Mouse (Mus musculus) forebrain, embryonic 13.5 days (tissue): ENCODE results near the gene Fbn1. TPM values are rescaled to one million over a fixed set of nuclear protein-coding genes. Genes with fewer than 3 reads are reported as not detected.

ENCODE experiments used
- ATAC-seq: fragments of 200-750 bp; cut with Nextera tagmentation; 2 replicates; pipeline ENCODE4 v1.8.0; 2017
- H3K27ac ChIP-seq: fragments of 300-500 bp; sonication (generic); 2 replicates; pipeline ENCODE4 v1.5.1; 2015; ENCODE audit warnings: inconsistent platforms, mild to moderate bottlenecking, moderate library complexity
- H3K27me3 ChIP-seq: fragments of 300-500 bp; sonication (generic); 2 replicates; pipeline ENCODE4 v1.6.1; 2015; ENCODE audit warnings: mild to moderate bottlenecking, inconsistent platforms
- H3K36me3 ChIP-seq: fragments of 300-500 bp; sonication (generic); 2 replicates; pipeline ENCODE4 v1.6.1; 2015; ENCODE audit warnings: mild to moderate bottlenecking, inconsistent platforms; ENCODE audit not compliant: poor library complexity, severe bottlenecking
- H3K4me1 ChIP-seq: fragments of 300-500 bp; sonication (generic); 2 replicates; pipeline ENCODE4 v1.6.1; 2015; ENCODE audit warnings: inconsistent platforms
- H3K4me2 ChIP-seq: fragments of 300-500 bp; sonication (generic); 2 replicates; pipeline ENCODE4 v1.6.1; 2015; ENCODE audit warnings: inconsistent platforms, mild to moderate bottlenecking, moderate library complexity
- H3K4me3 ChIP-seq: fragments of 300-500 bp; sonication (generic); 2 replicates; pipeline ENCODE4 v1.5.1; 2015; ENCODE audit warnings: mild to moderate bottlenecking, inconsistent platforms
- H3K9ac ChIP-seq: fragments of 300-500 bp; sonication (generic); 2 replicates; pipeline ENCODE4 v1.6.1; 2015; ENCODE audit warnings: mild to moderate bottlenecking, inconsistent platforms
- H3K9me3 ChIP-seq: fragments of 300-500 bp; sonication (generic); replicated peaks from 2 replicates; pipeline ENCODE4 v1.6.1; 2016; ENCODE audit warnings: inconsistent platforms
- WGBS: fragments of 180-500 bp; shearing (Covaris S2); methylation state at CpG from one replicate; pipeline ENCODE4 v1.1.7; 2015; 5-methylcytosine and 5-hydroxymethylcytosine counted together
- polyA plus RNA-seq: library from polyadenylated mRNA; unstranded; fragments of >200 nt; fragmentation: Nextera tagmentation; extraction: Ambion mirVana; gene quantifications from 2 replicates; pipeline ENCODE4 v1.2.1, GENCODE M21; 2015

Fbn1 gene
- polyA plus RNA-seq, 1 experiment from 2014 or later: 1.8 TPM

- Histone ChIP-seq H3K36me3 (peaks cover 8% of the 10 kb centered on the region), H3K27ac (no peak overlapping the region), H3K9ac (no peak overlapping the region), H3K4me1 (0 out of 2 replicates have a peak, but pooled peaks cover 4% of the 10 kb centered on the region), H3K4me3 (no peak overlapping the region), H3K4me2 (no peak overlapping the region), H3K27me3 (no peaks in the 10 kb centered on the region), H3K9me3 (no peaks in the 10 kb centered on the region)
- ATAC-seq: peak; percentile 56; the same call in 1 of the 2 replicates
- 27% methylated on average over 5 of the region's 5 CpGs for WGBS
Measured at GRCm38 (mm10) chr2:125263056-125263455, 244.7 kb downstream of the Fbn1 start.

GRCm38 (mm10) chr2:125260326-125260725 is 247.5 kb downstream of the Fbn1 start:
- H3K36me3 ChIP-seq: peaks cover 32% of the 10 kb centered on the region
- H3K4me3 ChIP-seq: no peak overlapping the region
- no peak overlapping the region for H3K27ac ChIP-seq
- no peak for ATAC-seq
- no peaks in the 10 kb centered on the region for H3K9me3 ChIP-seq
- H3K9ac ChIP-seq: no peak overlapping the region
- H3K27me3 ChIP-seq: no peaks in the 10 kb centered on the region
- H3K4me2 ChIP-seq: no peak overlapping the region
- H3K4me1 ChIP-seq: 0 out of 2 replicates have a peak, but pooled peaks cover 4% of the 10 kb centered on the region
- WGBS: 88% methylated on average over 2 of the region's 2 CpGs

- H3K27ac ChIP-seq: no peak overlapping the region
- 0 out of 2 replicates have a peak, but pooled peaks cover 4% of the 10 kb centered on the region for H3K4me1 ChIP-seq
- no peak for ATAC-seq
- H3K4me3 ChIP-seq: no peak overlapping the region
- no peak overlapping the region for H3K9ac ChIP-seq
- WGBS: 85% methylated on average over 14 of the region's 14 CpGs
- peaks cover 36% of the 10 kb centered on the region for H3K36me3 ChIP-seq
- no peak overlapping the region for H3K4me2 ChIP-seq
- no peaks in the 10 kb centered on the region for H3K27me3 ChIP-seq
- H3K9me3 ChIP-seq: no peaks in the 10 kb centered on the region
Measured at GRCm38 (mm10) chr2:125259230-125260120, 248.3 kb downstream of the Fbn1 start.

- Histone ChIP-seq H3K36me3 (peaks cover 70% of the 10 kb centered on the region), H3K9me3 (0 out of 2 replicates have a peak, but pooled peaks cover 4% of the 10 kb centered on the region), H3K4me3 (no peak overlapping the region), H3K4me2 (no peak overlapping the region), H3K27ac (no peak overlapping the region), H3K27me3 (no peaks in the 10 kb centered on the region), H3K4me1 (no peaks in the 10 kb centered on the region), H3K9ac (no peak overlapping the region)
- 89% methylated on average over 3 of the region's 3 CpGs for WGBS
- no peak for ATAC-seq
Measured at GRCm38 (mm10) chr2:125255886-125256285, 251.9 kb downstream of the Fbn1 start.

GRCm38 (mm10) chr2:125254630-125255029 is 253.2 kb downstream of the Fbn1 start:
- Histone ChIP-seq H3K4me1 (peaks cover 7% of the 10 kb centered on the region; the same call in 1 of the 2 replicates), H3K9ac (no peak overlapping the region), H3K4me3 (no peak overlapping the region), H3K27ac (no peak overlapping the region), H3K27me3 (no peaks in the 10 kb centered on the region), H3K36me3 (peaks cover 79% of the 10 kb centered on the region), H3K9me3 (0 out of 2 replicates have a peak, but pooled peaks cover 4% of the 10 kb centered on the region), H3K4me2 (no peak overlapping the region)
- WGBS: 91% methylated on average over 3 of the region's 3 CpGs
- ATAC-seq: no peak

GRCm38 (mm10) chr2:125253699-125254098 is 254.1 kb downstream of the Fbn1 start:
- Histone ChIP-seq H3K4me3 (no peak overlapping the region), H3K27me3 (no peaks in the 10 kb centered on the region), H3K4me1 (peaks cover 16% of the 10 kb centered on the region), H3K9me3 (0 out of 2 replicates have a peak, but pooled peaks cover 4% of the 10 kb centered on the region), H3K27ac (no peak overlapping the region), H3K9ac (no peak overlapping the region), H3K4me2 (no peak overlapping the region), H3K36me3 (peaks cover 75% of the 10 kb centered on the region)
- WGBS: 94% methylated on average over 6 of the region's 6 CpGs
- ATAC-seq: no peak

- Histone ChIP-seq H3K9me3 (0 out of 2 replicates have a peak, but pooled peaks cover 4% of the 10 kb centered on the region), H3K27me3 (no peaks in the 10 kb centered on the region), H3K4me3 (no peak overlapping the region), H3K27ac (no peak overlapping the region), H3K4me2 (no peak overlapping the region), H3K9ac (no peak overlapping the region), H3K36me3 (peaks cover 64% of the 10 kb centered on the region), H3K4me1 (peaks cover 23% of the 10 kb centered on the region)
- no peak for ATAC-seq
- WGBS: 79% methylated on average over 2 of the region's 2 CpGs
Measured at GRCm38 (mm10) chr2:125252275-125252674, 255.5 kb downstream of the Fbn1 start.

- H3K9me3 ChIP-seq: 0 out of 2 replicates have a peak, but pooled peaks cover 4% of the 10 kb centered on the region
- peaks cover 23% of the 10 kb centered on the region for H3K4me1 ChIP-seq
- H3K27me3 ChIP-seq: no peaks in the 10 kb centered on the region
- peaks cover 59% of the 10 kb centered on the region for H3K36me3 ChIP-seq
- no peak overlapping the region for H3K9ac ChIP-seq
- 90% methylated on average over 4 of the region's 4 CpGs for WGBS
- H3K4me3 ChIP-seq: no peak overlapping the region
- ATAC-seq: no peak
- H3K4me2 ChIP-seq: no peak overlapping the region
- H3K27ac ChIP-seq: no peak overlapping the region
Measured at GRCm38 (mm10) chr2:125251781-125252180, 256.0 kb downstream of the Fbn1 start.

Other genes with a start within 250 kb of the Fbn1 start
- 0.10 TPM in 1 of 2 replicates, not detected in the other for gene Gm9913, start 2.9 kb downstream of the Fbn1 start, polyA plus RNA-seq
- 5.9 and 6.6 TPM in 2 replicates for gene Cep152, start 117.1 kb upstream of the Fbn1 start, polyA plus RNA-seq
- 271 and 288 TPM in 2 replicates for gene Eid1, start 165.1 kb upstream of the Fbn1 start, polyA plus RNA-seq
- gene Shc4, start 216.2 kb upstream of the Fbn1 start, polyA plus RNA-seq: 0.57 and 1.1 TPM in 2 replicates